Mouse (Mus musculus) hindbrain, embryonic 14.5 days (tissue): ENCODE measurements around the gene Rora. TPM values are rescaled to one million over a fixed set of nuclear protein-coding genes. Genes with fewer than 3 reads are reported as not detected.
A peak's percentile ranks its signal among the peaks of the same experiment; 100 is the strongest.

Experiments used
- ATAC-seq: fragments of 200-750 bp; cut with Nextera tagmentation; 2 replicates; pipeline ENCODE4 v1.8.0; 2017; ENCODE audit warnings: moderate number of reproducible peaks, mild to moderate bottlenecking, moderate TSS enrichment, moderate library complexity; ENCODE audit not compliant: low FRiP score
- DNase-seq: peaks from one replicate; pipeline ENCODE4 v3.0.0-alpha.2; 2015; ENCODE audit warnings: low spot score
- H3K27ac ChIP-seq: fragments of 300-500 bp; sonication (generic); 2 replicates; pipeline ENCODE4 v1.5.1; 2014; ENCODE audit warnings: mild to moderate bottlenecking, moderate library complexity
- H3K27me3 ChIP-seq: fragments of 300-500 bp; sonication (generic); 2 replicates; pipeline ENCODE4 v1.6.1; 2014; ENCODE audit warnings: mild to moderate bottlenecking, low read length, mixed read lengths; ENCODE audit not compliant: control insufficient read depth, insufficient read depth
- H3K36me3 ChIP-seq: fragments of 300-500 bp; sonication (generic); replicated peaks from 2 replicates; pipeline ENCODE4 v1.6.1; 2014; ENCODE audit not compliant: control insufficient read depth, insufficient read depth
- H3K4me1 ChIP-seq: fragments of 300-500 bp; sonication (generic); replicated peaks from 2 replicates; pipeline ENCODE4 v1.6.1; 2014; ENCODE audit warnings: antibody characterized with exemption, low read length, mixed read lengths; ENCODE audit not compliant: control insufficient read depth, insufficient read depth
- H3K4me2 ChIP-seq: fragments of 300-500 bp; sonication (generic); replicated peaks from 2 replicates; pipeline ENCODE4 v1.6.1; 2014; ENCODE audit warnings: mild to moderate bottlenecking, moderate library complexity
- H3K4me3 ChIP-seq: fragments of 300-500 bp; sonication (generic); replicated peaks from 2 replicates; pipeline ENCODE4 v1.5.1; 2014; ENCODE audit warnings: mild to moderate bottlenecking, low read length
- H3K9ac ChIP-seq: fragments of 300-500 bp; sonication (generic); 2 replicates; pipeline ENCODE4 v1.6.1; 2014
- H3K9me3 ChIP-seq: fragments of 300-500 bp; sonication (generic); 2 replicates; pipeline ENCODE4 v1.6.1; 2016; ENCODE audit warnings: low read length; ENCODE audit not compliant: control insufficient read depth
- WGBS: fragments of 180-500 bp; shearing (Covaris S2); extraction: QIAGEN DNeasy Blood & Tissue Kit; methylation state at CpG from one replicate; pipeline ENCODE4 v1.1.7; 2014; 5-methylcytosine and 5-hydroxymethylcytosine counted together
- polyA plus RNA-seq: library from polyadenylated mRNA; unstranded; fragments of >200 nt; fragmentation: Nextera tagmentation; extraction: Ambion mirVana; gene quantifications from 2 replicates; pipeline ENCODE4 v1.2.1, GENCODE M21; 2014

Rora gene
- polyA plus RNA-seq, 1 experiment from 2014 or later = 22.0 TPM

- Histone ChIP-seq H3K36me3 (no peaks in the 10 kb centered on the region), H3K9ac (no peak overlapping the region), H3K27me3 (no peaks in the 10 kb centered on the region), H3K4me1 (peaks cover 23% of the 10 kb centered on the region), H3K27ac (no peak overlapping the region), H3K4me2 (no peak overlapping the region), H3K9me3 (no peaks in the 10 kb centered on the region), H3K4me3 (no peak overlapping the region)
- DNase-seq (no peak), ATAC-seq (no peak)
- 64% methylated on average over 4 of the region's 4 CpGs for WGBS
These were observed 212.7 kb downstream of the Rora start for GRCm38 (mm10) chr9:68866317-68866716.

GRCm38 (mm10) chr9:68873838-68874237 is 220.3 kb downstream of the Rora start:
- DNase-seq (no peak), ATAC-seq (no peak)
- Histone ChIP-seq H3K36me3 (no peaks in the 10 kb centered on the region), H3K27me3 (no peaks in the 10 kb centered on the region), H3K27ac (no peak overlapping the region), H3K4me3 (no peak overlapping the region), H3K9me3 (no peaks in the 10 kb centered on the region), H3K4me1 (peaks cover 6% of the 10 kb centered on the region), H3K4me2 (no peak overlapping the region), H3K9ac (no peak overlapping the region)
- 84% methylated on average over 4 of the region's 4 CpGs for WGBS

GRCm38 (mm10) chr9:68874544-68874943 is 221.0 kb downstream of the Rora start:
- ATAC-seq (no peak), DNase-seq (no peak)
- H3K4me3 ChIP-seq = no peak overlapping the region
- H3K27ac ChIP-seq = no peak overlapping the region
- no peaks in the 10 kb centered on the region for H3K27me3 ChIP-seq
- H3K36me3 ChIP-seq = no peaks in the 10 kb centered on the region
- no peak overlapping the region for H3K9ac ChIP-seq
- H3K4me2 ChIP-seq = no peak overlapping the region
- no peaks in the 10 kb centered on the region for H3K9me3 ChIP-seq
- WGBS = 90% methylated on average over 2 of the region's 2 CpGs
- H3K4me1 ChIP-seq = peaks cover 6% of the 10 kb centered on the region

- Histone ChIP-seq H3K4me1 (peaks cover 10% of the 10 kb centered on the region), H3K4me2 (no peak overlapping the region), H3K9me3 (no peaks in the 10 kb centered on the region), H3K9ac (no peak overlapping the region), H3K36me3 (no peaks in the 10 kb centered on the region), H3K27ac (no peak overlapping the region), H3K4me3 (no peak overlapping the region), H3K27me3 (no peaks in the 10 kb centered on the region)
- DNase-seq (no peak), ATAC-seq (no peak)
- WGBS = 90% methylated on average over 2 of the region's 2 CpGs
These were observed 222.2 kb downstream of the Rora start for GRCm38 (mm10) chr9:68875791-68876190.

- Histone ChIP-seq H3K4me1 (peaks cover 14% of the 10 kb centered on the region), H3K4me3 (no peak overlapping the region), H3K4me2 (no peak overlapping the region), H3K27me3 (no peaks in the 10 kb centered on the region), H3K36me3 (no peaks in the 10 kb centered on the region), H3K9ac (no peak overlapping the region), H3K27ac (no peak overlapping the region), H3K9me3 (no peaks in the 10 kb centered on the region)
- DNase-seq (no peak), ATAC-seq (no peak)
- 89% methylated on average over 2 of the region's 2 CpGs for WGBS
These were observed 222.7 kb downstream of the Rora start for GRCm38 (mm10) chr9:68876289-68876688.

- H3K4me2 ChIP-seq = no peak overlapping the region
- no peak overlapping the region for H3K9ac ChIP-seq
- ATAC-seq (peak; percentile 37; the same call in 1 of the 2 replicates), DNase-seq (peak; percentile 56)
- H3K36me3 ChIP-seq = no peaks in the 10 kb centered on the region
- no peak overlapping the region for H3K27ac ChIP-seq
- WGBS = 22% methylated on average over 6 of the region's 6 CpGs
- H3K27me3 ChIP-seq = no peaks in the 10 kb centered on the region
- no peak overlapping the region for H3K4me3 ChIP-seq
- H3K4me1 ChIP-seq = peaks cover 26% of the 10 kb centered on the region
- H3K9me3 ChIP-seq = no peaks in the 10 kb centered on the region
These were observed 228.3 kb downstream of the Rora start for GRCm38 (mm10) chr9:68881896-68882295.

- H3K9ac ChIP-seq = no peak overlapping the region
- H3K4me2 ChIP-seq = no peak overlapping the region
- peaks cover 20% of the 10 kb centered on the region for H3K4me1 ChIP-seq
- no peaks in the 10 kb centered on the region for H3K27me3 ChIP-seq
- H3K4me3 ChIP-seq = no peak overlapping the region
- no peak for DNase-seq
- no peak for ATAC-seq
- H3K9me3 ChIP-seq = no peaks in the 10 kb centered on the region
- 55% methylated on average over 6 of the region's 6 CpGs for WGBS
- no peak overlapping the region for H3K27ac ChIP-seq
- no peaks in the 10 kb centered on the region for H3K36me3 ChIP-seq
These were observed 229.4 kb downstream of the Rora start for GRCm38 (mm10) chr9:68883005-68883404.

GRCm38 (mm10) chr9:68883687-68884086 is 230.1 kb downstream of the Rora start:
- DNase-seq (no peak), ATAC-seq (no peak)
- 93% methylated on average over 8 of the region's 8 CpGs for WGBS
- H3K9me3 ChIP-seq = no peaks in the 10 kb centered on the region
- H3K4me1 ChIP-seq = peaks cover 20% of the 10 kb centered on the region
- H3K27me3 ChIP-seq = no peaks in the 10 kb centered on the region
- H3K9ac ChIP-seq = no peak overlapping the region
- no peak overlapping the region for H3K27ac ChIP-seq
- H3K4me3 ChIP-seq = no peak overlapping the region
- H3K4me2 ChIP-seq = no peak overlapping the region
- no peaks in the 10 kb centered on the region for H3K36me3 ChIP-seq

- Histone ChIP-seq H3K27me3 (no peaks in the 10 kb centered on the region), H3K4me1 (peaks cover 25% of the 10 kb centered on the region), H3K4me3 (no peak overlapping the region), H3K36me3 (no peaks in the 10 kb centered on the region), H3K9me3 (no peaks in the 10 kb centered on the region), H3K27ac (no peak overlapping the region), H3K4me2 (no peak overlapping the region), H3K9ac (no peak overlapping the region)
- WGBS = 91% methylated on average over 9 of the region's 9 CpGs
- ATAC-seq = no peak
- DNase-seq = no peak
These were observed 231.0 kb downstream of the Rora start for GRCm38 (mm10) chr9:68884451-68885035.

- Histone ChIP-seq H3K36me3 (no peaks in the 10 kb centered on the region), H3K27ac (no peak overlapping the region), H3K4me3 (no peak overlapping the region), H3K9ac (no peak overlapping the region), H3K4me1 (peaks cover 5% of the 10 kb centered on the region; the same call in 1 of the 2 replicates), H3K9me3 (no peaks in the 10 kb centered on the region), H3K4me2 (no peak overlapping the region; the same call in 1 of the 2 replicates), H3K27me3 (no peaks in the 10 kb centered on the region)
- 27% methylated on average over 8 of the region's 8 CpGs for WGBS
- DNase-seq = peak; percentile 67
- ATAC-seq = peak; percentile 6; the same call in 1 of the 2 replicates
These were observed 235.1 kb downstream of the Rora start for GRCm38 (mm10) chr9:68888670-68889069.
